Mouse (Mus musculus) embryonic facial prominence, embryonic 13.5 days (tissue): ENCODE measurements around the gene Babam2. TPM values are rescaled to one million over a fixed set of nuclear protein-coding genes. Genes with fewer than 3 reads are reported as not detected.
A peak's percentile ranks its signal among the peaks of the same experiment; 100 is the strongest.

Experiments used
- ATAC-seq: fragments of 200-750 bp; cut with Nextera tagmentation; 2 replicates; pipeline ENCODE4 v1.8.0; 2017; ENCODE audit warnings: low read depth; ENCODE audit not compliant: insufficient number of reproducible peaks, insufficient read depth, low FRiP score, low TSS enrichment
- H3K27ac ChIP-seq: fragments of 300-500 bp; sonication (generic); 2 replicates; pipeline ENCODE4 v1.5.1; 2015; ENCODE audit warnings: moderate library complexity, mild to moderate bottlenecking, inconsistent platforms
- H3K27me3 ChIP-seq: fragments of 300-500 bp; sonication (generic); 2 replicates; pipeline ENCODE4 v1.6.1; 2015; ENCODE audit warnings: mild to moderate bottlenecking, inconsistent platforms
- H3K36me3 ChIP-seq: fragments of 300-500 bp; sonication (generic); 2 replicates; pipeline ENCODE4 v1.6.1; 2015; ENCODE audit warnings: mild to moderate bottlenecking, inconsistent platforms
- H3K4me1 ChIP-seq: fragments of 300-500 bp; sonication (generic); 2 replicates; pipeline ENCODE4 v1.6.1; 2015; ENCODE audit warnings: inconsistent platforms
- H3K4me2 ChIP-seq: fragments of 300-500 bp; sonication (generic); 2 replicates; pipeline ENCODE4 v1.6.1; 2015; ENCODE audit warnings: moderate library complexity, mild to moderate bottlenecking, inconsistent platforms
- H3K4me3 ChIP-seq: fragments of 300-500 bp; sonication (generic); 2 replicates; pipeline ENCODE4 v1.5.1; 2015; ENCODE audit warnings: mild to moderate bottlenecking, inconsistent platforms
- H3K9ac ChIP-seq: fragments of 300-500 bp; sonication (generic); 2 replicates; pipeline ENCODE4 v1.6.1; 2015; ENCODE audit warnings: mild to moderate bottlenecking, inconsistent platforms
- H3K9me3 ChIP-seq: fragments of 300-500 bp; sonication (generic); 2 replicates; pipeline ENCODE4 v1.6.1; 2016; ENCODE audit warnings: inconsistent platforms
- WGBS: fragments of 180-500 bp; shearing (Covaris S2); methylation state at CpG from one replicate; pipeline ENCODE4 v1.1.7; 2015; ENCODE audit warnings: mixed read lengths; 5-methylcytosine and 5-hydroxymethylcytosine counted together
- polyA plus RNA-seq: library from polyadenylated mRNA; unstranded; fragments of >200 nt; fragmentation: Nextera tagmentation; extraction: Ambion mirVana; gene quantifications from 2 replicates; pipeline ENCODE4 v1.2.1, GENCODE M21; 2015

The Babam2 gene
- polyA plus RNA-seq, 1 experiment from 2014 or later, result 50.1 TPM

- Histone ChIP-seq H3K27ac (no peak overlapping the region), H3K9me3 (no peaks in the 10 kb centered on the region), H3K4me2 (no peak overlapping the region), H3K36me3 (no peaks in the 10 kb centered on the region), H3K4me3 (no peak overlapping the region), H3K4me1 (peaks cover 4% of the 10 kb centered on the region), H3K27me3 (no peaks in the 10 kb centered on the region), H3K9ac (no peak overlapping the region)
- ATAC-seq, result no peak
- 72% methylated on average over 8 of the region's 8 CpGs for WGBS
Observed at GRCm38 (mm10) chr5:31870856-31871520, 173.5 kb downstream of the Babam2 start.

GRCm38 (mm10) chr5:31873328-31873727, 175.8 kb downstream of the Babam2 start:
- 77% methylated on average over 2 of the region's 2 CpGs for WGBS
- no peak overlapping the region for H3K9ac ChIP-seq
- ATAC-seq, result no peak
- no peaks in the 10 kb centered on the region for H3K9me3 ChIP-seq
- H3K27me3 ChIP-seq, result no peaks in the 10 kb centered on the region
- no peaks in the 10 kb centered on the region for H3K36me3 ChIP-seq
- H3K4me2 ChIP-seq, result no peak overlapping the region
- H3K4me3 ChIP-seq, result no peak overlapping the region
- peaks cover 6% of the 10 kb centered on the region; the same call in 1 of the 2 replicates for H3K4me1 ChIP-seq
- no peak overlapping the region for H3K27ac ChIP-seq

- Histone ChIP-seq H3K4me1 (peaks cover 6% of the 10 kb centered on the region; the same call in 1 of the 2 replicates), H3K27me3 (no peaks in the 10 kb centered on the region), H3K9ac (no peak overlapping the region), H3K27ac (no peak overlapping the region), H3K9me3 (no peaks in the 10 kb centered on the region), H3K36me3 (no peaks in the 10 kb centered on the region), H3K4me3 (no peak overlapping the region), H3K4me2 (no peak overlapping the region)
- WGBS, result 81% methylated on average over 1 of the region's 1 CpGs
- no peak for ATAC-seq
Observed at GRCm38 (mm10) chr5:31874543-31874942, 177.1 kb downstream of the Babam2 start.

- H3K4me1 ChIP-seq, result peaks cover 6% of the 10 kb centered on the region; the same call in 1 of the 2 replicates
- WGBS, result 75% methylated on average over 3 of the region's 3 CpGs
- no peak overlapping the region for H3K4me2 ChIP-seq
- no peaks in the 10 kb centered on the region for H3K27me3 ChIP-seq
- ATAC-seq, result no peak
- no peaks in the 10 kb centered on the region for H3K36me3 ChIP-seq
- H3K27ac ChIP-seq, result no peak overlapping the region
- no peaks in the 10 kb centered on the region for H3K9me3 ChIP-seq
- H3K4me3 ChIP-seq, result no peak overlapping the region
- H3K9ac ChIP-seq, result no peak overlapping the region
Observed at GRCm38 (mm10) chr5:31875443-31875842, 178.0 kb downstream of the Babam2 start.

- peaks cover 6% of the 10 kb centered on the region; the same call in 1 of the 2 replicates for H3K4me1 ChIP-seq
- H3K36me3 ChIP-seq, result no peaks in the 10 kb centered on the region
- H3K4me3 ChIP-seq, result no peak overlapping the region
- H3K27ac ChIP-seq, result no peak overlapping the region
- no peaks in the 10 kb centered on the region for H3K27me3 ChIP-seq
- no peak overlapping the region for H3K9ac ChIP-seq
- no peak overlapping the region for H3K4me2 ChIP-seq
- no peaks in the 10 kb centered on the region for H3K9me3 ChIP-seq
- ATAC-seq, result no peak
- WGBS, result 73% methylated on average over 8 of the region's 8 CpGs
Observed at GRCm38 (mm10) chr5:31876216-31876974, 178.9 kb downstream of the Babam2 start.

- Histone ChIP-seq H3K27ac (no peak overlapping the region), H3K27me3 (no peaks in the 10 kb centered on the region), H3K9ac (no peak overlapping the region), H3K4me3 (no peak overlapping the region), H3K4me2 (no peak overlapping the region), H3K4me1 (peaks cover 4% of the 10 kb centered on the region; the same call in 1 of the 2 replicates), H3K36me3 (no peaks in the 10 kb centered on the region), H3K9me3 (no peaks in the 10 kb centered on the region)
- no peak for ATAC-seq
- WGBS, result 62% methylated on average over 2 of the region's 2 CpGs
Observed at GRCm38 (mm10) chr5:31880457-31880856, 183.0 kb downstream of the Babam2 start.

- Histone ChIP-seq H3K4me3 (no peak overlapping the region), H3K27ac (no peak overlapping the region), H3K4me1 (0 out of 2 replicates have a peak, but pooled peaks cover under 1% of the 10 kb centered on the region), H3K4me2 (no peak overlapping the region), H3K9ac (no peak overlapping the region), H3K27me3 (no peaks in the 10 kb centered on the region), H3K36me3 (no peaks in the 10 kb centered on the region), H3K9me3 (no peaks in the 10 kb centered on the region)
- no peak for ATAC-seq
- WGBS, result 78% methylated on average over 3 of the region's 3 CpGs
Observed at GRCm38 (mm10) chr5:31882297-31882696, 184.8 kb downstream of the Babam2 start.

GRCm38 (mm10) chr5:31884962-31885361, 187.5 kb downstream of the Babam2 start:
- no peak overlapping the region for H3K9ac ChIP-seq
- H3K4me2 ChIP-seq, result no peak overlapping the region
- no peaks in the 10 kb centered on the region for H3K27me3 ChIP-seq
- H3K27ac ChIP-seq, result no peak overlapping the region
- ATAC-seq, result no peak
- no peak overlapping the region for H3K4me3 ChIP-seq
- no peaks in the 10 kb centered on the region for H3K9me3 ChIP-seq
- no peaks in the 10 kb centered on the region for H3K36me3 ChIP-seq
- H3K4me1 ChIP-seq, result peaks cover 19% of the 10 kb centered on the region
- 48% methylated on average over 4 of the region's 4 CpGs for WGBS

GRCm38 (mm10) chr5:31887590-31887989, 190.1 kb downstream of the Babam2 start:
- Histone ChIP-seq H3K9me3 (no peaks in the 10 kb centered on the region), H3K36me3 (no peaks in the 10 kb centered on the region), H3K4me1 (peaks cover 23% of the 10 kb centered on the region), H3K27ac (peak overlapping the region; percentile 19; the same call in 1 of the 2 replicates), H3K27me3 (no peaks in the 10 kb centered on the region), H3K9ac (no peak overlapping the region), H3K4me2 (no peak overlapping the region), H3K4me3 (no peak overlapping the region)
- 62% methylated on average over 5 of the region's 5 CpGs for WGBS
- no peak for ATAC-seq

GRCm38 (mm10) chr5:31888341-31888740, 190.9 kb downstream of the Babam2 start:
- no peaks in the 10 kb centered on the region for H3K9me3 ChIP-seq
- peaks cover 24% of the 10 kb centered on the region for H3K4me1 ChIP-seq
- peak overlapping the region; percentile 69 for H3K27ac ChIP-seq
- no peak overlapping the region for H3K9ac ChIP-seq
- H3K27me3 ChIP-seq, result no peaks in the 10 kb centered on the region
- H3K4me2 ChIP-seq, result no peak overlapping the region
- WGBS, result 60% methylated on average over 3 of the region's 3 CpGs
- no peak overlapping the region for H3K4me3 ChIP-seq
- ATAC-seq, result no peak
- no peaks in the 10 kb centered on the region for H3K36me3 ChIP-seq

GRCm38 (mm10) chr5:31892631-31893030, 195.1 kb downstream of the Babam2 start:
- no peaks in the 10 kb centered on the region for H3K27me3 ChIP-seq
- no peak overlapping the region for H3K4me3 ChIP-seq
- H3K4me2 ChIP-seq, result peak overlapping the region; percentile 18; the same call in 1 of the 2 replicates
- 37% methylated on average over 4 of the region's 4 CpGs for WGBS
- H3K9ac ChIP-seq, result no peak overlapping the region
- no peak for ATAC-seq
- no peaks in the 10 kb centered on the region for H3K36me3 ChIP-seq
- H3K9me3 ChIP-seq, result no peaks in the 10 kb centered on the region
- H3K27ac ChIP-seq, result peak overlapping the region; percentile 80
- peaks cover 20% of the 10 kb centered on the region for H3K4me1 ChIP-seq

GRCm38 (mm10) chr5:31899901-31900300, 202.4 kb downstream of the Babam2 start:
- 93% methylated on average over 3 of the region's 3 CpGs for WGBS
- H3K27ac ChIP-seq, result no peak overlapping the region
- H3K9me3 ChIP-seq, result no peaks in the 10 kb centered on the region
- H3K4me2 ChIP-seq, result no peak overlapping the region
- H3K9ac ChIP-seq, result no peak overlapping the region
- H3K4me3 ChIP-seq, result no peak overlapping the region
- H3K27me3 ChIP-seq, result no peaks in the 10 kb centered on the region
- ATAC-seq, result no peak
- no peaks in the 10 kb centered on the region for H3K36me3 ChIP-seq
- peaks cover 12% of the 10 kb centered on the region for H3K4me1 ChIP-seq
